Mouse (Mus musculus) ES-Bruce4 (cell line): ENCODE results near the gene Ifitm2. TPM values are rescaled to one million over a fixed set of nuclear protein-coding genes. Genes with fewer than 3 reads are reported as not detected.

Experiments used
- H3K27ac ChIP-seq: 2 replicates; pipeline ENCODE4 v1.5.1; 2012; ENCODE audit warnings: low read length, inconsistent platforms; ENCODE audit not compliant: insufficient read depth
- H3K27me3 ChIP-seq: 2 replicates; pipeline ENCODE4 v1.6.1; 2012; ENCODE audit warnings: mild to moderate bottlenecking, low read length, inconsistent platforms; ENCODE audit not compliant: control insufficient read depth, poor library complexity, insufficient read depth, severe bottlenecking
- H3K36me3 ChIP-seq: 2 replicates; pipeline ENCODE4 v1.6.1; 2012; ENCODE audit warnings: inconsistent platforms, mild to moderate bottlenecking, low read length, moderate library complexity; ENCODE audit not compliant: control insufficient read depth, poor library complexity, insufficient read depth, severe bottlenecking
- H3K4me1 ChIP-seq: one replicate; pipeline ENCODE4 v1.8.1; 2011; ENCODE audit warnings: low read length; ENCODE audit not compliant: control insufficient read depth, insufficient read depth
- H3K4me3 ChIP-seq: 2 replicates; pipeline ENCODE4 v1.5.1; 2011; ENCODE audit warnings: low read depth, mild to moderate bottlenecking, low read length
- H3K9ac ChIP-seq: 2 replicates; pipeline ENCODE4 v1.6.1; 2012; ENCODE audit warnings: low read depth, mild to moderate bottlenecking, inconsistent platforms; ENCODE audit not compliant: poor library complexity, severe bottlenecking
- H3K9me3 ChIP-seq: replicated peaks from 2 replicates; pipeline ENCODE4 v1.6.1; 2012; ENCODE audit warnings: mild to moderate bottlenecking, low read length, inconsistent platforms; ENCODE audit not compliant: control insufficient read depth, poor library complexity, insufficient read depth, severe bottlenecking
- CTCF ChIP-seq: IDR thresholded peaks from one replicate; pipeline ENCODE4 v1.8.1; 2011; ENCODE audit warnings: low read depth, low read length
- EP300 ChIP-seq: IDR thresholded peaks from 2 replicates; pipeline ENCODE4 v1.6.1; 2011; ENCODE audit warnings: low read depth, low read length; ENCODE audit not compliant: insufficient read depth
- POLR2A ChIP-seq: IDR thresholded peaks from one replicate; pipeline ENCODE4 v1.8.1; 2011; ENCODE audit warnings: low read length; ENCODE audit not compliant: insufficient read depth
- polyA plus RNA-seq: library from polyadenylated mRNA; stranded (reverse); fragments of >200 nt; gene quantifications from 2 replicates; pipeline ENCODE4 v1.2.4, GENCODE M21; 2011; ENCODE audit warnings: low read depth; ENCODE audit not compliant: missing spikeins, insufficient read depth, insufficient read length

Gene Ifitm2
- polyA plus RNA-seq, 1 experiment: 720 TPM

DNA sequence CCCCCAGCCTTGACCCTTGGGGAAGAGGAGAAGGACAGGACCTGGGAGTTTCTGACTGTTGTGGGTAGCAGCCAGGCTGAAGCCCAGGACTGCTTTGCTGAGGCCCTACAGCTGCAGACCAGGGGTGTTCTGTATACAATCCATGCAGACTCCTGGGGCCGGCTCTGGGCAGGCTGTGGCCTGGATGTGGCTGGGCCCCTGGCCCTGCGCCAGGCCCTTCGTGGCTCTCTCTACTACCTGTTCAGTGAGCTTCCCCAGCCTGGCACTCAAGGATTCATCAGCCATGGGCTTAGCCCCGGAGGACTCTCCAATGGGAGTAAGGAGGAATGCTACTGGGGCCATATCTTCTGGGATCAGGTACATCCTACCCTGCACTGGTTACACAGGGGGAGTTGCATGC lies 12.4 kb downstream of the Ifitm2 start:
- H3K4me3 ChIP-seq: no peak overlapping the region
- peaks cover 1% of the 10 kb centered on the region; the same call in 1 of the 2 replicates for H3K36me3 ChIP-seq
- TF ChIP-seq EP300 (no peak), POLR2A (no peak), CTCF (no peak)
- H3K9me3 ChIP-seq: no peaks in the 10 kb centered on the region
- H3K27me3 ChIP-seq: no peaks in the 10 kb centered on the region
- no peak overlapping the region for H3K27ac ChIP-seq
- peaks cover 2% of the 10 kb centered on the region for H3K4me1 ChIP-seq
- no peak overlapping the region for H3K9ac ChIP-seq

DNA sequence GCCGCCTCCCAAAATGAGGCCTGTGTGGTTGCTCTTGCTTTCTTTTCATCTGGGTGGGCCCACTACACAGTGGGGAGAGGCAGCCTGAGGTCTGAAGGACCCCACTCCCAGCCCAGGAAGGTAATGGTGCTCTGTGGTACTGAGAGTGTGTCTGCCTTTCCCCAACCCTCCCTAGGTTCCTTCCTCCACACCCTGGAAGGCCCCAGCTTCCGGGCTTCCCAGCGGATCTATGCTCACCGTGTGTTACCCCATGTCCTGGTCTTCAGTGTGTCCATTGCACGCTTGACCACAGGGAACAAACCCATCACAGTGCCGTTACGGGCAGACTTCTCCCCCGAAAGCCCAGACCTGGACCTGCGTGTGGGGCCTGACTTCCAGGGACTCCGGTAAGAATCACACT lies 13.0 kb downstream of the Ifitm2 start:
- no peaks in the 10 kb centered on the region; the same call in 1 of the 2 replicates for H3K36me3 ChIP-seq
- peaks cover 2% of the 10 kb centered on the region for H3K4me1 ChIP-seq
- no peak overlapping the region for H3K4me3 ChIP-seq
- H3K27me3 ChIP-seq: no peaks in the 10 kb centered on the region
- TF ChIP-seq CTCF: no peak
- no peak for TF ChIP-seq POLR2A
- TF ChIP-seq EP300: no peak
- no peak overlapping the region for H3K9ac ChIP-seq
- H3K27ac ChIP-seq: no peak overlapping the region
- H3K9me3 ChIP-seq: no peaks in the 10 kb centered on the region

DNA sequence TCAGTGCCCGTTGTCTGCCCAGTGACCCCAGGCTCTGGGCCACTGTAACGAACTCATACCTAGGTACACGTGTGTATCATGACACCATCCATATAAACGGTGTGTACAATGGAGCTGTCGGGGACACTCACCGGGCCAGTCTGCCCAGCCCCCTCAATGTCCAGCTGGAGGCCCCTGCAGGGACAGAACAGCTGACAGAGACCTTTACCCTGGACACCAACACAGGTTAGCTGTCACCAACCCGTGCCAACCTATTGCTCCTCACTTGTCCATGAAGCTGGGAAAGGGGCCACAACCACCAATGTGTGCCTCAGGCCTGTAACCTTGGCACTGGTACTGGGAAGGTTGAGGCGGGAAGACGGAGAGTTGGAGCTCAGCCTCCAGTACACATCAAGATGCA lies 13.4 kb downstream of the Ifitm2 start:
- peak overlapping the region; percentile 94 for H3K4me3 ChIP-seq
- H3K27me3 ChIP-seq: no peaks in the 10 kb centered on the region
- no peak for TF ChIP-seq CTCF
- TF ChIP-seq EP300: no peak
- TF ChIP-seq POLR2A: no peak
- H3K36me3 ChIP-seq: no peaks in the 10 kb centered on the region; the same call in 1 of the 2 replicates
- peak overlapping the region; percentile 71; the same call in 1 of the 2 replicates for H3K27ac ChIP-seq
- peaks cover 2% of the 10 kb centered on the region for H3K4me1 ChIP-seq
- peak overlapping the region; percentile 80 for H3K9ac ChIP-seq
- no peaks in the 10 kb centered on the region for H3K9me3 ChIP-seq

DNA sequence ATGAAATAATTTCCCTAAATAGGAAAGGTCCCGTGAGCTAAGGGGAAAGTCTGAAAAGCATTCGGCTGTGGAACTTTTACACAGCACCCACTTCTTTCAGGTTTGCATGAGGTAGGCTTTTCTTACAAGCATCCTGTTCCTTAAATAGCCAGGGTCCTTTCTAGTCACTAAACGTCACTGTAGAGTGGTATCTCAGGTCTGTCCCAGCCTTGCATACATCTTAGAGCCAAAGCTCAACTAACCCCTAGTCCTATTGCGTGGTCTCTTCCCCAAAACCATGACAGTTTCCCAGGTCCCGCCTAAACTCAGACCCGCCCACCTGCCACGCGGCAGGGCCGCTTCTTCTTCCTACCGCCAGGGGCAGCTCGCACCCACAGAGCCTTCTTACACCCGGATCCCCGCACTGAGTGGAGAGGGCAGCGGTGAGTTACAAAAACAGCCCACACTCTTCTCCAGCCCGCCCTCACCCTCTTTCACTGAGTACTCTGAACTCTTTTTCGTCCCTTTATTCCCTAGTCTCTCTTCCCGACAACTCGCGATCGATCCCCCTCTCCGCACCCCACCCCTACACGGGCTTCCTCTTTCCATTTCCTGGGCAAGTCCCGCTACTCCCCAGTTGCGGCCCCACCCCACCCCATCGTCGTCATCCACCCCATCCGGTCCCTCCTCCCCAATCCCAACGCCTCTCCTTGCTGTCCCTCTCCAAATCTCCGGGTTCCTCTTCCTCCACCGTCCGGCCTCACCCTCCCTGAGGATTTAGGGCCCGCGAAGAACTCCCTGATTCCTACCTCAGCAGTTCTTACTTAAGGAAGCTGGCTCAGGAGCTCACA lies 14.3 kb downstream of the Ifitm2 start, which contains the start of gene Pgghg:
Gene Pgghg, plus strand, starts transcription at position 170 of the 830 bp plus-strand sequence.
- H3K4me1 ChIP-seq: peaks cover 2% of the 10 kb centered on the region
- H3K36me3 ChIP-seq: no peaks in the 10 kb centered on the region
- no peaks in the 10 kb centered on the region for H3K9me3 ChIP-seq
- no peaks in the 10 kb centered on the region for H3K27me3 ChIP-seq
- H3K27ac ChIP-seq: peak within 1 kb of the TSS; percentile 84
- H3K9ac ChIP-seq: peak within 1 kb of the TSS; percentile 80
- peak within 1 kb of the TSS; percentile 94 for H3K4me3 ChIP-seq
- TF ChIP-seq EP300 (0 out of 2 replicates have a peak, but pooled peaks have one; percentile 35), CTCF (peak; percentile 65), POLR2A (no peak)

DNA sequence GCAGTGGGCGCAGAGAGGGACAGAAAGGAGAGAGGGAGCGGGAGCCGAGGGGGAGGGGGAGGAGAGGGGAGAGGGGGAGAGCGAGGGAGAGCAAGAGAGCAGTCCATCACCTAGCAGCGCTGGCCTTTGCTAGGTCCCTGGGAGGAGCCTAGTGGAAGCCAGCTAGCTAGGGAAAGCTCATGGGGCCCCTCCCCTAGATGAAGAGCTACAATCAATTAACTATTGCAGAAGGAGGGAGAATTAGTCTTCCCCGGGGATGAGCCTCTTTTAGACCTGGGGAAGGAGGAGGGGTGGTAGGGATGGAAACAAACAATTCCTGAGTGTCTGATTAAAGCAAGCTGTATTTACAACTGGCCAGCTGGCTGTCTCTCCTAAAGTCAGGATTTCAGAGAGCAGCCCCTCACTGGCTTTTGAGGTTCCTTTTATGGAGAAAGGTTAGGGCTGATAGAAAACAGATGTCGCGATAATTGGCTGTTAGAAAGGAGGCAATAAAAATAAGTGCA lies 16.1 kb downstream of the Ifitm2 start:
- Histone ChIP-seq H3K27ac (peak overlapping the region; percentile 88), H3K4me1 (peaks cover 2% of the 10 kb centered on the region), H3K4me3 (no peak overlapping the region), H3K36me3 (no peaks in the 10 kb centered on the region), H3K27me3 (no peaks in the 10 kb centered on the region), H3K9me3 (no peaks in the 10 kb centered on the region), H3K9ac (0 out of 2 replicates have a peak overlapping the region, but pooled peaks have one; percentile 40)
- TF ChIP-seq CTCF (no peak), EP300 (no peak), POLR2A (no peak)

DNA sequence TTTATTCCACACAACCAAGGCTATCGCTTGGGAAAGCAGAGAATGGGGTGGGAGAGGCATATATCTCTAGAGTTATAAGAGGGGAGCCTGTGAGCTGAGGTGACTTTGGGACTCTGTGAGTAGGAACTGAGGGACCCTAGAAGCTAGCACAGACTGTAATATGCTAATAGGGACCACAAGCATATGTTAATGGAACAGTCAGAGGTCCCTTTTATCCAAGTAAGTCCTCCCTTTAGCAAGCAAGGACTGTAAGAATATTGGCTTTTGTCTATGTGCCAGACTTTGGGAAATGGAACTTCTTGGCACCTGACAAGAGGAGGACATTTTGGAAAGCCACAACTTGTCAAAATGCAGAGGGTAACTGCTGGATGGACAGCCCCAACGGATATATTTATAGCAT lies 16.9 kb downstream of the Ifitm2 start:
- Histone ChIP-seq H3K9me3 (no peaks in the 10 kb centered on the region), H3K4me1 (peaks cover 2% of the 10 kb centered on the region), H3K27ac (peak overlapping the region; percentile 88), H3K36me3 (no peaks in the 10 kb centered on the region), H3K9ac (no peak overlapping the region), H3K27me3 (no peaks in the 10 kb centered on the region), H3K4me3 (no peak overlapping the region)
- TF ChIP-seq POLR2A (no peak), EP300 (no peak)
